Mouse (Mus musculus): Measurements from ENCODE around the gene Dis3l2. TPM values are rescaled to one million over a fixed set of nuclear protein-coding genes. Genes with fewer than 3 reads are reported as not detected.

The Dis3l2 gene
- total RNA-seq, 2 experiments from 2014 or later = 11.1 to 11.6 TPM

DNA sequence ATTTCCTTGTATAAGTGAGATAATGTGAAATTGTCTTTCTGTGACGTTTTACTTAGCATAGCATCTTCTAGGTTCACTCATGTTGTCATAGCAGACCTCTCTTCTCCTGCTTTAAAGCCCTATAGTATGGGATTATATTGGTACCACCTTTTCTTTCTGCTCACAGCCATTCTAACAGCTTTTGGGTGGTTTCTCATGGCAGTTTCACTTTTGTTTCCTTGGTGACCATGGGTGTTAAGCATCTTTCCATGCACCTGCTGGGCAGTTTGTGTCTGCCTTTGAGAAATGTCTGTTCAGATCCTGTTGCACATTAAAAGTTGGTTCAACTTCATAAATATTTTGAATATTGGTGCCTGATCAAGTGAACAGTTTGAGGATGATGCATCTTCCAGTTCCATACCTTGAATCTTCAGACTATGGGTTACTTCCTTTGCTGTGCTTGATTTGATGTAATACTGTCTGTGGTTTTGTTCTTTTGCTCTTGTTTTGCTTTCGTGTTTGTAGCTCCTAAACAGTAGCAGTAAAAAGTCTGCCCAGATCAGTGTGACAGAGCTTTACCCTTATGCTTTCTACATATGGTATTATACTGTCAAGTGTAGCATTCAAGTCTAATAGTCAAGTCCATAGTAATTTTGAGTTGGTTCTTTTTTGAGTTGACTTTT, 29.7 kb downstream of the Dis3l2 start:
- no peak for DNase-seq

DNA sequence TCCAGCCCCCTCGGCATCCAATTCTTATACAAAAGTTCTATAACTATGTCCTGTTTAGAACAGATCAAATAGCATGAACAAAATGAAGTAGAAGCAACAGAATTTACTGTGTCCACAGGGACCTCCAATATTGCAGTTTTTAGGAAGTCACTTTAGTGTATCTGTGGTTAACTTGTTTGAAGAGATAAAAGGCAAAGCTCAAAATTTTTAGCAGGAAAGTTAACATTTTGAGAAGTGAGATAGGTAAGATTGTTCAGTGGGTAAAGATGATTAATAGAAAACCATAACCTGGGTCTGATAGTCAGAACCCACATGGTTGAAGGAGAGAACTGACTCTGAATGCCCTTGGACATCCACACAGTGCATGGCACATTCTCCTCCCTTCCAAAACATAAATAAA, 32.8 kb downstream of the Dis3l2 start:
- DNase-seq = no peak

DNA sequence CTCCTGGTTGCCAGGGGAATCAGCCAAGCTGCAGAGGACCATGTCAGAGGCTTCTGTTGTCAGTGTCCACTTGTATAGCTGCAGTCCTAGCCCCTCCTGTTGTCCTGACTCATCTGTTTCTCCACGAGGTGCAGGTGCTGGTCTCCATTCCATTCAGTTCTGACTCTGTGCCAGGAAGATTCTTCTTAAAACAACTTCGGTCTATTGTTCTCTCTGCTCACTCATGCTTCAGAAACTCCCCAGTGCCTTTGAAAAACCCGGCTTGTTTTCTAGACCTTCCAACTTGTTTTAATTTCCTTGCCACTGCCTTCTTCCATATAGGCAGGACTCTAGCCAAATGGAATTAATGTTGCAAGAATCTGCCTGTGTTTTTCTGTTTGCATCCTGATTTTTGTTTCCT, 39.3 kb downstream of the Dis3l2 start:
- no peak for DNase-seq

DNA sequence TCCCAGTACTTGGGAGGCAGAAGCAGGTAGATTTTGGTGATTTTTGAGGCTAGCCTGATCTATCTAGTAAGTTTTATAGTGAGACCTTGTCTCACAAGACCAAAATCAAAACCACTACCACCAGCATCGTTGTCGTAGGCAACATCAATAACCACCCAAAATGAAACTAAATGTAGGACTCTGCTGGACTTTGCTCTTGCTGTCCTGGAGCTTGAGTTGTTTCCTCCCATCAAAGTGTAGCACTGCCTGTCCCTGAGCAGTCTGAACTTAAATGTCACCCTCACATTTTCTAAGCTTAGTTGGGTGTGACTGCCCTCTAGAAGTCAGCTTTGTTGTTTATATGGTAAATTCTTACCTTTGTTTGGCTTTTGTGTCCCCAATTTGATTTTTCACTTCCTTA, 43.4 kb downstream of the Dis3l2 start:
- DNase-seq = no peak

DNA sequence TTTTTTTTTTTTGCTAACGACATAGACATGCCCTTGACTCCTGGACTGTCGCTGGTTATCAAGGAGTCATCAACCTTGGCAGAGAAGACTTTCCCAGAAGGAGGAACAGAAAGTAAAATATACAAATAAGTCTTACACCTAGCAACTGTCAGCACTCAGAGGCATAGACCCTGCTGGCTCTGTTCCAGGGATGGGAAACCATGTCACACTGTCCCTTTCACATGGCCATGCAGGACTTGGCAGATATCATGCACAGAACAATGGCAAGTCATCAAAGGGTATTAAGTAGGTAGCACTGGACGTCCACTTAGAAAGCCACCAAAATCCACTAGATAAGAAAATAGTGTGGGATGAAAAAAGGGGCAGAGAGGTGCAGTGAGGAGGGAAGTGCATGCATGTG, 46.5 kb downstream of the Dis3l2 start:
- no peak for DNase-seq

DNA sequence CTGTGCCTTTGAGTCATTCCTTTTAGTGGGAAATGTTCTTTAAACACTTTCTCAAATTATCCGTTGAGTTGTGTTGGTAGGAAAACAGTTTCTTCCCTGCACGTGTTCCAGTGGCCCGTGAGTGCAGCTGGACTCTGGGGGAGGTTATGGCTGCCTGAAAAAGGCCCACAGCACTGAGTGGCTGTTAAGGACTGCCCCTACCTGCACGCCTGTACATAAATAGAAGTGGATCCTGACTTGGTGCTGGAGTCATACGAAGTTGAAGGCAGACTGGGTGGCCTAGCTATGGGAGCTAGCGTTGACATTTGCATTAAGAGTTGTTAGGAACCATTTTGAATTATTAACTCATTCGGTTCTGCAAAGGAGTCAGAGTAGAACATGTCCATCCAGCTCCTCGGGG, 49.8 kb downstream of the Dis3l2 start:
- no peak for DNase-seq

DNA sequence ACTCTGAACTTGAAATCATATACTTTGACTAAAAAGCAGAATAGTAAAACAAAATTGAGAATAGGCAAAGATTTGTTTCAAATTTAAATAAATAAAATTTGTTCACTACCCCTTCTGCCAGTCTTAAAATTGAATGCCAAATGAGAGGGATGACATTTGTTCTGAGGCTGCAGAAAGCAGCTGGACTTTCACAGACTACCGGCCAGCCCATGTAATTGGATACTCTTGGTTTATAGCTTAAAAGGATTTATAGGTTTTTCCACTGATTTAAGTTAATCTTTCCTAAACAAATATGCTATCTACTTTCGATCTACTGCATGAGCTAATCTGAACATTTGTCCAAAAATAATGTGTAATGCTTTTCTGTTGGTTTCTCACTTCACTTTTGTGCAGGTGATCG, 50.7 kb downstream of the Dis3l2 start:
- no peak for DNase-seq

DNA sequence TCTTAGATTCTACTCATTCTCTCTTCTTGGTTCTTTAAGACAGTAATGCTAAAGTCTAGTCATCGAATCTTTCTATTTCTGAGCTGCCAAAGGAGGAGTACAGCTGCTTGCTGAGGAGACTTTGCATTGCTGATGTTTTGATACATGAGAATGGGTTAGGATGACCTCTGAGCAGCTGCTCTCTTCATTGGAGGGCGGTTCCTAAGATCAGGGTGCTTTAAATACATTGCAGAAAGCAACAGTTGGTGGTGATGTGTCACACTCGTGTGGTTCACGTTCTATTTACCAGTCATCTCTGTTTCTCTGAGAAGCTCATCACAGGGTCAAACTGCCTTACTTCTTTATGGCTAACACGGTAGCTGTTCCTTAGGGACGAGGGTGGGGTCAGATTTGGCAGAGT, 54.5 kb downstream of the Dis3l2 start:
- DNase-seq = peak; percentile 23 to 28

DNA sequence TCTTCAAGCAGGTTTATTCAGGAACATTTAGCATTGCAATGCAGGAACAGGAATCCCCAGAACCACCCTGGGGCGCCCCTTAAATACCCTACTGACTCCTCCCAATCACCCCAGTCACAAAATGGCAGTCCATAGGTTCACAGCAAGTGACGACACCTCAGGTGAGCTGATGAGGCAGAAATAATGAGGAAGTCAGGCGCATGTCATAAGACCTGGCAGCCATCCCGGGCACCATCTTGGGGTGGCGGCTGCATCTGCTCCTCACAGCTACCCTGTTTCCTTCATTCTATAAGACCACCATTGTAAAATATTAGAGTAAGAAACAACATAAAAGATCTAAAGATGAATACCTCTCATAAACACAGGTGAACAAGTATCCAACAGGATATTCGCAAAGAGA, 58.6 kb downstream of the Dis3l2 start:
- DNase-seq = no peak

DNA sequence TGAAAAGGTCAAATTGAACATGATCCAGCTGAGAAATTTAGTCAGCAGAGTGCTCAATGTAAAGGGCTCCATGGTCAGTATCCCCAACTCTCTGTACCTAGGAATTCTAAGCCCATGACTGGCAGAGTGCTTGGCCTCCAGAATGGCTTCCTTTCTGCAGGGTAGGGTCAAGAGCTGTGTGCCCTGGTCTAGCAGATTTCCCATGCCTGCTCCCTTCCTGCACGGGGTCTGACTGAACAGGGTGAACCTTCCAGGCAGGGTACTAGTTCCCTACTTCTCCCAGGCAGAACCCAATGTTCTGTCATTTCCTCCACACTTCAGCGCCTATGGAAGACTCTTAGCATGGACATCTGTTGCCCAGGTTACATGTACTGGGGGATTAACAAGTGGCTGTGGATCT, 97.6 kb downstream of the Dis3l2 start:
- DNase-seq = no peak

DNA sequence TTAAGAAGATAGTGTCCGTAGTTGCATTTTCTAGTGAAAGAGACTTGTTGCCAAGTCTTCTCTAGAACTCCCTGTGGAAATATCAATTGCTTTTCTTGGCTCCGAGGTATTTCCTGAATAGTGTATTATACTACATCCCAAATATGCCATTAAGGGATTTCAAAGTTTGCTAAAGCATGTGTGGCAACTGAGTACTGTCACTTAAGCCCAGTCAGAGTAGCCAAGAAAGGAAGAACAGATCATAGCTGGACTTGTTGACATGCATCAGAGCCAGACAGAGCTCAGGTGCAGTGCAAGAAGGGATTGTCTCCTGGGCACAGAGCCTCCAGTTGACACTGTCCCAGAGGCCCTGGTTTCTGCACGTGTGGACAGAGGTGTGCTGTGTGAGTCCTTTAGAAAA, 108.1 kb downstream of the Dis3l2 start:
- DNase-seq = no peak

DNA sequence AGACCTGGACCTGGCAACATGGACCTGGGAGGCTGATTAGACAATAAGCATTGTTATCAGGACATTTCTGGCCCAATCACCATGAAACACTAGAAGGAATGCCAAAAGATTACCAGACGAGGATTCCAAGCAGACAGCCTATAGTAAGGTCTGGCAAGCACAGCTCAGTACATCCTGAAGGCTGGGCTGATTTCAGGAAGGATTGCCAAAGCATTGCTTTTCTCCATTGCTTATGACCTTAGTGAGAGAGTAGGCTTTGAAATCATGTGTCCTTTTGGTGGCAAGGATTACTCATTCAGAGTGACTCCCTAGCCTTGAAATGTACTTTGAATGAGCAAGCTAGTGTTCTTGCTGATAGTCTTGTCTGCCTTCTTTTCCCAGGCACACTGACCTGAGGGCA, 118.7 kb downstream of the Dis3l2 start:
- DNase-seq = no peak

DNA sequence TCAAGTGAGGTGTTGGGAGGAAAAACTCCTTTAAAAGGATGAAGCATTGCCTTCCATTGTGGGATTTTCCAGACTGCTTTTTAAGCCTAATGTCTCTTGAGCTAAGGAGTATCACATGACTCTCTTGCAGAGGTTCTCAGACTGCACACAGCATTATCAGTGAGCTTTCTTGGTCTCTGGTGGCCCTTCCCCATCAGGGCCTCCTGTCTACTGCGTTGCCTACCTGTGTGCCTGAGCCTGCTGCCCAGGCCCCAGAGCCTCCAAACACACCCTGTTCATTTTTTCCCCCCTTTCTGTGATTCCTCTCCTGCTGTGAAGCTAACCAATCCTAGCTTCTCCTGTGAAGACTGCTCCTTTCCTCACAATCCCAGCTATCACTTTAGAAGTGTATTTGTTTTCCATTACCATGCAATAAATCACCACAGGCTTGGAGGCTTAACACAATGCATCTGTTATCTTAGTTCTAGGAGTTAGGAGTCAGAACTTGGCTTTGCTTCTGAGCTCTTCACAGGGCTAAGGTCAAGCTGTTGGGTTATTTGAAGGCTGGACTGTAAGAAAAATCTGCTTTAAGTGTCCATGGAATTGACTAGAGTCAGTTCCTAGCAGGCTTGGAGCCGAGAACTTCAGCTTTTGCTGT, 130.9 kb downstream of the Dis3l2 start:
- DNase-seq = no peak

DNA sequence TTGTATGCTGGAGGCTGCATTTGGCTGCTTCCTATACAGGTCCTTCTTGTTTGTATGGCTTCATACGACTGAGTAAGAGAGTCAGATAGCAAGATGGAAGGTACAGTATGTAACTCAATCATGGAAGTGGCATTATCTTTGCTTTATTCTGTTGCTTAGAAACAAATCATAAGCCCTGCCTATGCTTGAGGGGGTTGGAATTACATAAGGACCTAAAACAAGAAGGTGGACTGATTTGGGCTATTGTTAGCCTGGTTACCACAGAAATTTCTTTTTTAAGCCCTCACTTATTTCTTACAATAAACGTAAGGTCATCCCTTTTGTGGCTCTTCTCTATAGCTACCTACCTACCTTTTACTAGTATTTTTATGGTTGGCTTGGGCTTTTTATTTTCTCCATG, 131.4 kb downstream of the Dis3l2 start:
- DNase-seq = no peak

DNA sequence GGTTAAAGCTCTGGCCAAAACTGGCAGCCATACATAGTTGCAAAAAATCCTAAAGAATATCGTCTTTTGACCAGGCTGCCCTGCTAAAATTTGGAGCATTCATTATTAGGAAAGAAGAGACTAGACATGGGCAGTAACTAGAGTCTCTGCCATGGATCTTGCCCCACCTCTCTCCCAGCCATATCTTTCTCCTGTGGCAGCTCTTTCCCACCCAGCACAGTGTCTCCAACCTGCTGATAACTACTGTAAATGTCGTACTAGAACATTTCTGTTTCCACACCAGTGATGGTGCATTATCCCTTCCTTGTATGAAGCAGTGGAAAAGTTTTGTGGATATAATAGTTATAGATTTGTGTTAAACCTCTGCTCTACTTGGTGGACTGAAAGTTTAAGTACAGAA, 147.1 kb downstream of the Dis3l2 start:
- DNase-seq = no peak

DNA sequence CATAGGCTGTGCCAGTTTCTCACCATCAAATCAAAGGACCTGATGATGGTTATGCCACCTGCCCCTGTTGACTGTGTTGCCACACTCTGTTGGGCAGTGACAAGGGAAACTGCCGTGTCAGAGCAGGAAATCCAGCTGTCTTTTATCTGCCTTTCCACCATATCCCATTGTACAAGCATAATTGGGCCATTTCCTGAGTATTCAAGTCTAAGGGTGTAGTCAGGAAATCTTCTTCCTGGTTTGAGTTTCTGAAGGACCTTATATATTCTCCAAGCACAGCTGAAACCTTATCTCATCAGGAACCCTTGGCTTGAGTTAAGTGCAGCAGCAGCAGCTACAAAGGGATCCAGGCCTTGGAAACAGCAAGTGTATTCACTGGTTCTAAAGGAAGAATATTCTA, 155.3 kb downstream of the Dis3l2 start:
- DNase-seq = peak in 1 of 2 experiments; percentile 54

DNA sequence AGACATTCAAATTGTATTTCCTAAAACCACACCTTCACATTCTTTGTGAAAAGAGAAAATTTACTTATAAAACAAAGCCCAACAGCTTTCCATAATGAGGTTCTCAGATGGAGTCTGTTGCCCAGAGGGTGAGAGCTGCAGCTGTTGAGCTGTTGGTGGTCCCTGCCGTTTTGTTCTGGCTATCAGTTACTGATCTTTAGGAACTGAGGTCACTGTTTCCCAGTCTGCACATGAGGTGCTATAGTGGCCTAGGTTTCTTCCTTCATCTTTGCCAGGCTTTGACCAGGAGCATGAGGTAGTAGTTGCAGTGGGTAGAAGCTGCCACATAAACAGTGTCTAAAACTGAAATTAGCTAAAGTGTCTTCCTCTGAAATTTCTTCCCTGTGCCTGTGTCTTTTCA, 155.8 kb downstream of the Dis3l2 start:
- DNase-seq = no peak

DNA sequence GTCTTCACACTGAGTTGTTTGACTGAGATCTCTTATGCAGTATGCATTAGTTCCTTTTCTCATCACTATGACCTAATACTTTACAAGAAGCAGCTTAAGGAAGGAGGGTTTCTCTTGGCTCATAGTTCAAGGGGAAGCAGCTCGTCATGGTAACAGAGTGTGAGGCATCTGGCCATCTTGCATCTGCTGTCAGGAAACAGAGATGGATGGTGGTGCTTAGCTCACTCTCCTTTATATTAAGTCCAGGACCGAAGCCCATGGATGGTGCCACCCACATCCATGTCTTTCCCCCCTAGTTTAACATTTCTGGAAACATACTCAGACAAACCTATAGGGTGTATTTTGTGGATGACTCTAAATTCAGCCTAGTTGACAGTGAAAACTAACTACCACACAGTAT, 170.1 kb downstream of the Dis3l2 start:
- DNase-seq = no peak

DNA sequence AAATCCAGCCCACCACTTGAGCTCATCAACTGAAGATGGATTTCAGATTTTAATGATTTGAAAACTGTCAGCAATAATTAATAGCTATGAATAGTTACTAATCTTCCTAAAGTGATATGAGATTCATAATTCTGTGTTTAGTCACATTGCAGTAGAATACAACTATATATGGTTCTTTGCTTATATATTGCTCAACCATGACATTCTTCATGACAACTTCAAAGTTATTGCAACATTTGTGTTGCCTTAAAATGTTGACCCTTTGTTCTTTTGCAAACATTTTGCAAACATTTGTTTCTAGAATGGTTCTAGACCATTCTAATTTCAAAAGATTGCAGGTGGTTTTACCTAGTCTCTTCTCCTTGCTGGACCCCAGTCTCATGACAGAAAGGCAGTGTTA, 175.1 kb downstream of the Dis3l2 start:
- no peak for DNase-seq

DNA sequence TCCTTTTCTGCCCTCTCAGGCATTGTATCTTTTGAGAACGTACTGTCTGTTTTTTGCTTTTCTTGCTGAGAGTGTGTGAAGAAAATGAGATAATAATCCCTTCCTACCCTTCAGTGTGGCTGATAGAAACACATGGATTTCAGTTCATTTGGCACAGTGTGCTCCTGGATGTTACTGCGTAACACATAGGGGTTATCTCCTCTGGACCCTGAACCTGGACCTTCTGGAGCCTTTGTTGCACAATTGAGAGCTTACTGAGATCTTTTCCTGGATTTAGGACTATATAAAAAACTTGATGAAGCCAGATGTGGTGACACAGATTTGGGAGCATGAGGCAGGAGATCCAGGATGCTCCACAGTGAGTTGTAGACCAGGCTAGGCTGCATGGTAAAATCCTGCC, 175.9 kb downstream of the Dis3l2 start:
- DNase-seq = no peak

DNA sequence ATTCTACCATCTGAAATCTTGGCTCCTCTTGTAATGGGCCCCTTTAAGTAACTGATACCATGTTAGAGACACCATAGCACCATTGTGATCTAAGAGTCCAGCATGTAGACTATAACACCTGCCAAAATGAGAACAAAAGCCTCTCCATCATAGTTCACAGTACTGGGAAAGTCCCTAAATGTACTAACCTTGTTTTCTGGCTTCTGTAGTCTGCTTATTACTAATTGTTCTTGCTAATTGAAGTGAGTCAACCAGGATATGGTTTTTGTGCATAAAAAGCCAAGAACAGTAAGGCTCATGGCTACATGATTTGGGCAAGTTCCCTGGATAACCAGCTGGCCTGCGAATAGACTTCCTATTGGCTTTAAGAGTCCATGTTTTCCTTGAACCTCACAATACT, 183.5 kb downstream of the Dis3l2 start:
- DNase-seq = no peak

DNA sequence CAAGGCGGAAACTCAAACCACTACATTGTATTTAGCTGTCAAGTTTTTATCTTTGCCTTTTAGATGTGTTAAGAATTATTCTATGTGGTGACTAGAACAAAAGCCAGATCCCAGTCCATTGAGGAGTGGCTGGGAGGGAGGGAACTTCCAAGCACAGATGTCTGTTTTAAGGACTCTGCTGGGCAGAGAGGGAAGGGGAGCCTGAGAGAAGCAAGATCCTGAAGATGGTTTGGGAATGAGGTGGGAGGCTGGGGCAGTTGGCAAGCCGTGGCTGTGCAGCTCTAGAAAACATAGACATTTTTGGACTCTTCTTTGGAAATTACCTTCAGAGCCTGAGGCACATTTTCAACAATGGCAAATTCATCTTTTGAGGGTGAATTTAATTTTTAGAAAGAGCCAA, 208.9 kb downstream of the Dis3l2 start:
- DNase-seq = no peak

DNA sequence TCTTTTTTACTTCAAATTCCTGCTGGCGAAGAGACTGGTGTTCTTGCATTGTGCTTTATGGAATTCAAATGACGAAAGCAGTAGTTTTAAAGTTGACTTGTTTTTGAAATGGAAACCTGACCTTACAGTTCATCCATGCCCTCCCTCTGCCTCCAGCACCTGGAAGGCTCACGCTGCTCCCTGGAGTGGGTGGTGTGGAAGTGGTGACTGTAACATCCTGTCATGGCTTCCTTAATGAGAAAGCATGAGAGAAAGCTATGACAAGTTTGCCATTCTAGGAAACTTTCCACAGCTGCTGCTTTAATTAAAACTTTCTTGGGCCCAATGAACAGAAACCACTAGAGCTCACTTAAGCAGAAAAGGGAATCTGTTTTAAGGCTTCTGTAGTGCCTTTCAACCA, 210.3 kb downstream of the Dis3l2 start:
- no peak for DNase-seq

DNA sequence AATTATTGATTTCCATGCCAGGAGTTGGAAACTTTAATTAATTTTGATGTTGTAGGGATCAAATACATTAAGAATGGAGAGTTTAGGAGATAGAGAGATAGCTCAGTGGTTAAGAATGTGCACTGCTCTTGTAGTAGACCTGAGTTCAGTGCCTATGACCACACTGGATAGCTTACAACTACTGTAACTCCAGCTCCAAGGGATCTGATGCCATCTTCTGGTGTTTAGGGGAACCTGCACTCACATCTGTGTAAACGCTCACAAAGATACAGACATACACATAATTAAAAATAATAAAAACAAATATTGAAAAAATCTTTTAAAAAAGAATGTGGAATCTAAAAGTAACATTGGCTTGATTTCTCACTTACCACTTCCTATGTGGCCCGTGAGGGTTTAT, 211.1 kb downstream of the Dis3l2 start:
- no peak for DNase-seq
